Mouse (Mus musculus) embryonic fibroblast, embryonic 13.5 days (primary cell): ENCODE results near the gene Tnni1.

Experiments used
- CTCF ChIP-seq: IDR thresholded peaks from 2 replicates; pipeline ENCODE4 v1.5.1; 2011; ENCODE audit warnings: mild to moderate bottlenecking, control low read depth, low read length, moderate library complexity, borderline replicate concordance; ENCODE audit not compliant: insufficient read depth
- POLR2A ChIP-seq: IDR thresholded peaks from 2 replicates; pipeline ENCODE4 v1.6.1; 2011; ENCODE audit warnings: low read depth, mild to moderate bottlenecking, control low read depth, low read length, moderate library complexity

DNA sequence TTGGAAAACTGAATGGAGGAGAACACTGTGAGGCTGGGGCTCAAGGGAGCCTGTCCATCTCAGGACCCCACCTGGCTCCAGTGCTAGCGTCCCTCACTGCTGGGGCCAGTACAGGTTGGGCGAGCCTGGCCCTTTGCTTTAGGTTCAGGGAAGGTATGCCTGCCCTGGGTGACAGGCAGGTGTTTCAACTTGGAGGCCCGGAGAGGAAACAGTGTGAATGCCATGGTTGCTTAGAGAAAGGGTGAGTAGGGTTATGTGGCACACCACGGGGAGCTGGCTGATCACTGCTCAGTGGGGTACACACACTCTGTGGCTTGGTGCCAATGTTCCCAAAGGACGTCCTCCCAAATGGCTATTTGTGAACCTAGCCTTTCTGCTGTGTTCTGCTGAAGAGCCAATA, 35.3 kb downstream of the Tnni1 start:
- TF ChIP-seq POLR2A = no peak
- no peak for TF ChIP-seq CTCF
